Mouse (Mus musculus) testis, adult 2 months (tissue): ENCODE results near the gene Dpf1.

Experiments used
- CTCF ChIP-seq: fragments of 200-500 bp; IDR thresholded peaks from 2 replicates; pipeline ENCODE4 v1.5.1; 2012; ENCODE audit warnings: low read depth, mild to moderate bottlenecking, inconsistent platforms, low read length, moderate library complexity; ENCODE audit not compliant: control insufficient read depth, insufficient read depth, insufficient replicate concordance
- POLR2A ChIP-seq: fragments of 200-500 bp; IDR thresholded peaks from 2 replicates; pipeline ENCODE4 v1.6.1; 2012; ENCODE audit warnings: low read depth, mild to moderate bottlenecking, inconsistent platforms, low read length, moderate library complexity; ENCODE audit not compliant: control insufficient read depth

GRCm38 (mm10) chr7:29304463-29305262 is 912 bp downstream of the Dpf1 start:
- TF ChIP-seq CTCF (no peak), POLR2A (no peak)
